Mouse (Mus musculus): Measurements from ENCODE around the gene Gdf1.

DNA sequence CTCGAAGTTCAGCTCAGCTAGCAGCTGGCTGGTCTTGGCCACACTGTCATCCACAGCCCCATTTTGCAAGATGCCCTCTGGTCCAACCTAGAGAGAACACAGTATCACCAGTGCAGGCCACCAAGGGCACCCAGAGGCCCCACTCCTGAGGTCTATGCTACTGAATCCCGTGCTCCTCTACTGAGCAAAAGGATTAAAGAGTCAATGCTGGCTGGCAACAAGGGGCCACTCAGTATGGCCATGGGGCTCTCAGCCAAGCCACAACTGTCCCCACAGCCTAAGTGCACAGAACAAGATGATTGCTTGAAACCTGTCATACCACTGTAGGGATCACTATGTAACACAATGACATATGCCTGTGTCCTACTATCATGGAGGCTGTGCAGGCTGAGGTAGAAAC, 14.7 kb downstream of the Gdf1 start:
- no peak for TF ChIP-seq CTCF (conservative IDR thresholded peaks at IDR 0.05; ENCODE audit: low read length)
- no peak for TF ChIP-seq NANOG (IDR thresholded peaks at IDR 0.05; ENCODE audit: borderline replicate concordance, low read length)
- no peak for TF ChIP-seq POU5F1 (IDR thresholded peaks at IDR 0.05; ENCODE audit: borderline replicate concordance, low read length)
